Mouse (Mus musculus): ENCODE measurements around the gene Cux1. TPM values are rescaled to one million over a fixed set of nuclear protein-coding genes. Genes with fewer than 3 reads are reported as not detected.
A peak's percentile ranks its signal among the peaks of the same experiment; 100 is the strongest.

The Cux1 gene
- polyA plus RNA-seq, 1 experiment = 126 TPM

DNA sequence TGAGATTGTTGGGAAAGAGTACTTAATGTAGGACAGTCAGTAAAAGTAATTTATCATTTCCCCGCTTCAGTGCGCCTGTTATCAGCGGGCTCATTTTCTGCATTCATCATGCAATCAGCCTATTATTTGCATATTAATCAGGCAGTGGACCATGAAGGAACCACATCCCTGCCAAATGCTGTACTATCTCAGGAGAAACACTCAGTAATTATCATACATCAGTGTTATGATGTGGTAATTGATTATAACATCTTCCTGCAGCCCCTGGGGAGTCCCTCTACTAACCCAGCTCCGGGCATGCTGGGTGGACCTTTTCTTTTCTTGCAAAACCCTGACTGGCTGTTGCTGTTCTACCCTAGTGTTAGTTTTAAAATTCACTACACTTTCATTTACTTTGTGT lies 270.4 kb downstream of the Cux1 start:
- H3K36me3 ChIP-seq (ENCODE audit: control insufficient read depth, insufficient read depth, low read length) = peaks cover 5% of the 10 kb centered on the region; the same call in 1 of the 2 replicates
- no peak overlapping the region for H3K4me3 ChIP-seq (ENCODE audit: insufficient read depth, low read depth, low read length)
- no peak for DNase-seq
- H3K4me1 ChIP-seq (ENCODE audit: control insufficient read depth, insufficient read depth, low read length) = peaks cover 3% of the 10 kb centered on the region; the same call in 1 of the 2 replicates
- no peak for TF ChIP-seq CTCF (conservative IDR thresholded peaks at IDR 0.05; ENCODE audit: insufficient read depth, insufficient read length, low read depth, low read length)
- no peak for TF ChIP-seq POLR2A (IDR thresholded peaks at IDR 0.05; ENCODE audit: low read depth, low read length)
- H3K27me3 ChIP-seq (replicated peaks; ENCODE audit: control insufficient read depth, insufficient read depth, low read length) = no peaks in the 10 kb centered on the region
- H3K27ac ChIP-seq (ENCODE audit: insufficient read depth, low read depth, low read length) = no peak overlapping the region
- WGBS = 74% methylated on average over 4 of the region's 4 CpGs

DNA sequence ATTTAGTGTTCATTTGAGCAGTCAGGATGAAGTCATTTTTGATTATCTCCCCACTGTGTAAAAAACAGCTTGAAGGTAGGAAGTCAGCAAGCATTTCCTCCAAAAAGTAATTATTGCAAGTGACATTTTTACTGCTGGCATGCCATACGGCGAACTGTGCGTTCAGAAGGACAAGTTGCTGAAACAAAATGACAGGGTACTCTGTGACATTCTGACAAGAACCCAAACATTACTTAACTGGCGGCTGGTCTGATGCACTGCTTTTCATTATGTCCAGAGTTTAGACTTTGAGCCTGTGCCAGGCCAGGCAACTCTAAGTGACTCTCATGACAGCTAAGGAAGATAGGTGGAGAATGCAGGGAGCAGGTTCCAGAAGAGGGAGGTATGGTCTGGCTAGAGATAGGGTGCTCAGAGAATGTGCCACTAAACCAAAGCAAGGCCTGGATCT lies 274.3 kb downstream of the Cux1 start:
- WGBS = 66% methylated on average over 4 of the region's 4 CpGs
- no peaks in the 10 kb centered on the region; the same call in 1 of the 2 replicates for H3K36me3 ChIP-seq (ENCODE audit: control insufficient read depth, insufficient read depth, low read length)

DNA sequence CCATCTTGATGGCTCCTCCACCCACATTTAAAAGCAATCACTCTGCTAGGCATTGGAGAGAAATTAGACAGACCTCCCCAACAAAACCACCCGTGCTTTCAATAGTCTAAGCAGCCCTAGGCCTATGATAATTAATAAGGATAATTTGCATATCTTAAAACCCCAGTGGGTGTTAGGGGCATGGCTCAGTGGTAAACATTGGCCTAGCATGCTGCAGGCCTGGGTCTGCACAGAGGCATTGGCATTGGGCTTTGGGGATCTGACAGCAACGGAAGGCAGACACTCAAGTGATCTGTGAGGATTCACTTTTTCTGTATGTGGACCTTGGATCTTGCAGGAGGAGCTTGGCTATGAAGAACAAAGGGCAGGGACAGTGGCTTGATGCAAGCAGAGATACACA lies 274.9 kb downstream of the Cux1 start:
- DNase-seq = peak; percentile 48
- H3K36me3 ChIP-seq (ENCODE audit: control insufficient read depth, insufficient read depth, low read length) = no peaks in the 10 kb centered on the region
- TF ChIP-seq POLR2A (IDR thresholded peaks at IDR 0.05; ENCODE audit: low read depth, low read length) (no peak), CTCF (conservative IDR thresholded peaks at IDR 0.05; ENCODE audit: insufficient read depth, insufficient read length, low read depth, low read length) (no peak)
- no peaks in the 10 kb centered on the region for H3K27me3 ChIP-seq (replicated peaks; ENCODE audit: control insufficient read depth, insufficient read depth, low read length)
- H3K27ac ChIP-seq (ENCODE audit: insufficient read depth, low read depth, low read length) = no peak overlapping the region
- 74% methylated on average over 2 of the region's 2 CpGs for WGBS
- H3K4me3 ChIP-seq (ENCODE audit: insufficient read depth, low read depth, low read length) = no peak overlapping the region
- H3K4me1 ChIP-seq (ENCODE audit: control insufficient read depth, insufficient read depth, low read length) = peaks cover 3% of the 10 kb centered on the region; the same call in 1 of the 2 replicates

More for the DNA sequence above, 274.3 kb downstream of the Cux1 start:
- peak; percentile 24 for DNase-seq
- H3K4me3 ChIP-seq (ENCODE audit: insufficient read depth, low read depth, low read length) = no peak overlapping the region
- peaks cover 3% of the 10 kb centered on the region; the same call in 1 of the 2 replicates for H3K4me1 ChIP-seq (ENCODE audit: control insufficient read depth, insufficient read depth, low read length)
- no peaks in the 10 kb centered on the region for H3K27me3 ChIP-seq (replicated peaks; ENCODE audit: control insufficient read depth, insufficient read depth, low read length)
- TF ChIP-seq POLR2A (IDR thresholded peaks at IDR 0.05; ENCODE audit: low read depth, low read length) (no peak), CTCF (conservative IDR thresholded peaks at IDR 0.05; ENCODE audit: insufficient read depth, insufficient read length, low read depth, low read length) (no peak)
- H3K27ac ChIP-seq (ENCODE audit: insufficient read depth, low read depth, low read length) = no peak overlapping the region

DNA sequence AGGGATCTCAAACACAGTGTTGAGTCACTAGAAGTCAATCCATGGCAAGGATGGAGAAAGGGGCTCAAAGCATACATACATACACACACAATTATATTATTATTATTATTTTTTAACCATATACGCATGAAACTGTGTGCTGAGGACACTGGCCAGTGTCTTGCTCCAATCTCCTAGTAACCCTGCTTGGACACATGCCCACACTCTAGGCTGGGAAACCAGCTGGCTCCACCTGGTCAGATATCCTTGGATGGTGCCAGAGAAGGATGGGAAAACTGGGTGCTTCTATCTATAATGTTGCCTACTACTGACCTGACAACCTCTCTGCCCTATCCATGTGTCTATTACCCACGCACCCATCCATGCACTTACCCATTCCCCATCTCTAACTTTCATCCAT lies 275.7 kb downstream of the Cux1 start:
- Histone ChIP-seq H3K27ac (ENCODE audit: insufficient read depth, low read depth, low read length) (no peak overlapping the region), H3K27me3 (replicated peaks; ENCODE audit: control insufficient read depth, insufficient read depth, low read length) (no peaks in the 10 kb centered on the region), H3K4me1 (ENCODE audit: control insufficient read depth, insufficient read depth, low read length) (peaks cover 3% of the 10 kb centered on the region; the same call in 1 of the 2 replicates), H3K4me3 (ENCODE audit: insufficient read depth, low read depth, low read length) (no peak overlapping the region), H3K36me3 (ENCODE audit: control insufficient read depth, insufficient read depth, low read length) (no peaks in the 10 kb centered on the region)
- WGBS = 84% methylated on average over 2 of the region's 2 CpGs
- no peak for TF ChIP-seq CTCF (conservative IDR thresholded peaks at IDR 0.05; ENCODE audit: insufficient read depth, insufficient read length, low read depth, low read length)
- TF ChIP-seq POLR2A (IDR thresholded peaks at IDR 0.05; ENCODE audit: low read depth, low read length) = no peak
- DNase-seq = no peak

DNA sequence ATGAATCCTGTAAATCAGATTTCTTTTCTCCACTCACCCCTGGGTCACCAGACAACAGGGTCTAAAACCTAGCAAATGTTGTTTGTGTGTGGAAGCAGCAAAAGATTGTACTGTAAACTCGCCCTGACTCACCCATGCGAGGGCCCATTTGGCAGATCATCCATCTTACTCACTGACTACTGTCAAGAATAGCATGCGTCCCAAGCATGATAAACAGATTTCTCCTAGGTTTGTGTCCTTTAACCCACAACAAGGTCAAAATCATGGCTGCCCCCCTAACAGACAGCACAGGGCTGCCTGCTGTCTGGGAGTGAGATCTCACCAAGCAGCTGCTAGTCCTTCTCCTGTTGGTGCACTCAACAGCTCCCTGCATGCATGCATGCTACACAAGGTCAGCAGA lies 277.5 kb downstream of the Cux1 start:
- H3K27me3 ChIP-seq (replicated peaks; ENCODE audit: control insufficient read depth, insufficient read depth, low read length) = no peaks in the 10 kb centered on the region
- H3K4me1 ChIP-seq (ENCODE audit: control insufficient read depth, insufficient read depth, low read length) = peaks cover 3% of the 10 kb centered on the region; the same call in 1 of the 2 replicates
- DNase-seq = no peak
- 86% methylated on average over 3 of the region's 3 CpGs for WGBS
- no peaks in the 10 kb centered on the region for H3K36me3 ChIP-seq (ENCODE audit: control insufficient read depth, insufficient read depth, low read length)
- H3K4me3 ChIP-seq (ENCODE audit: insufficient read depth, low read depth, low read length) = no peak overlapping the region
- no peak overlapping the region for H3K27ac ChIP-seq (ENCODE audit: insufficient read depth, low read depth, low read length)
- TF ChIP-seq POLR2A (IDR thresholded peaks at IDR 0.05; ENCODE audit: low read depth, low read length) = no peak
- TF ChIP-seq CTCF (conservative IDR thresholded peaks at IDR 0.05; ENCODE audit: insufficient read depth, insufficient read length, low read depth, low read length) = no peak

DNA sequence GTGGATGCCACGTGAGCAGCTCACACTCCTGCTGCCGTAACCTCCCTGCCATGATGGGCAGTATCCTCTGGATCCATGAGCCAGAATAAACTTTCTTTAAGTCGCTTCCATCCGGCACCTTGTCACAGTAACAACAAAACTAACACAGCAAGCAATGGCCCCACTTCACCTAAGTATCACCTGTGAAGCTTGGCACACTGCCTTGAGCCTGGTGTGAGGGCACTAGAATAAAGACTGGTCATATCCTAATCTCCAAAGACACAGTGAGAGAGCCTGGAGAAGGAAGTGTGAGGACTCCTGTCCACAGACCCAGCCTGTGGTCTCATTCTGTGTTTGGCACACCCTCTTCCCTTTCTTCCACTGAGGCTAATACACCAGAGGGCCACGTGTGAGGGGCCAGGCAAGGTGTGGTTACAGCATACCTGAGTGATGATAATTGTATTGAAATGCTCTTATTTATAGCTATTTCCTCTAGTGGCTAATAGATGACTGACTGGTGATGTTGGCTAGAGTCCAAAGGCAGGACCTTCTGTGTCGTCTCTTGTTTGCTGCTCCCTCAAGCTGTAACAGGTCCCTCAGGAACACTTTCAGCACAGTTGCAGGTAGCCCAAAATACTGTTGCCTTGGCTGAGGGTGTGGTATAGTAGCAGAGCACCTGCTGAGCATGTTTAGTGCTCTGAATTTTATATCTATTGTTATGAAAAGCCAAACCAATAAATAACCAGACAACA lies 278.8 kb downstream of the Cux1 start:
- no peak overlapping the region for H3K4me3 ChIP-seq (ENCODE audit: insufficient read depth, low read depth, low read length)
- H3K4me1 ChIP-seq (ENCODE audit: control insufficient read depth, insufficient read depth, low read length) = peaks cover 3% of the 10 kb centered on the region; the same call in 1 of the 2 replicates
- H3K27ac ChIP-seq (ENCODE audit: insufficient read depth, low read depth, low read length) = no peak overlapping the region
- DNase-seq = no peak
- TF ChIP-seq POLR2A (IDR thresholded peaks at IDR 0.05; ENCODE audit: low read depth, low read length) = no peak
- TF ChIP-seq CTCF (conservative IDR thresholded peaks at IDR 0.05; ENCODE audit: insufficient read depth, insufficient read length, low read depth, low read length) = no peak
- WGBS = 74% methylated on average over 6 of the region's 6 CpGs
- H3K36me3 ChIP-seq (ENCODE audit: control insufficient read depth, insufficient read depth, low read length) = no peaks in the 10 kb centered on the region
- H3K27me3 ChIP-seq (replicated peaks; ENCODE audit: control insufficient read depth, insufficient read depth, low read length) = no peaks in the 10 kb centered on the region

DNA sequence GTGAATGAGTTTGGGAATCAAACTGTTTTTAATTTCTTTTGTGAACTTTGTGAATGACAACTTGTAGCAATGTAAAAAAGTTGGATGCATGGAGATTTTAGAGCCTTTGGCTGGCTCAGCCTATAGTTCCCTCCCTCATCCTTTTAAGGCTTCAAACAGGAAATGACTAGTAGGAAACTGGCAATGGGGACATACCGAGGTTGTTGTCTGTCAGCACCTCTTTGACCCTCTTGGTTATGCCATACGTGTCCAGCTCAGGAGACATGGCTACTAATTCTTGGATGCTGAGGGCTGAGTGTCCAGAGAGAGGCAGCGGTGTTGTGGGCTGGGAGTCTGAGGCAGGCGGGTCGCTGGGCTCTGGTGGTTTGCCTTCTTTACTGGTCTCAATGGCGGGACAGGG lies 280.7 kb downstream of the Cux1 start:
- 80% methylated on average over 6 of the region's 6 CpGs for WGBS
- no peak for TF ChIP-seq CTCF (conservative IDR thresholded peaks at IDR 0.05; ENCODE audit: insufficient read depth, insufficient read length, low read depth, low read length)
- no peak for TF ChIP-seq POLR2A (IDR thresholded peaks at IDR 0.05; ENCODE audit: low read depth, low read length)
- no peaks in the 10 kb centered on the region for H3K36me3 ChIP-seq (ENCODE audit: control insufficient read depth, insufficient read depth, low read length)

More for the DNA sequence above, 280.7 kb downstream of the Cux1 start:
- no peak overlapping the region for H3K27ac ChIP-seq (ENCODE audit: insufficient read depth, low read depth, low read length)
- no peak overlapping the region for H3K4me3 ChIP-seq (ENCODE audit: insufficient read depth, low read depth, low read length)
- no peaks in the 10 kb centered on the region for H3K27me3 ChIP-seq (replicated peaks; ENCODE audit: control insufficient read depth, insufficient read depth, low read length)
- H3K4me1 ChIP-seq (ENCODE audit: control insufficient read depth, insufficient read depth, low read length) = no peaks in the 10 kb centered on the region
- DNase-seq = no peak
